Mouse (Mus musculus) myocyte (in vitro differentiated cells): ENCODE results near the gene Map2k3.

Experiments
- E2F4 ChIP-seq: IDR thresholded peaks from one replicate; pipeline ENCODE4 v1.6.1; 2011; ENCODE audit warnings: mild to moderate bottlenecking, control low read depth, moderate library complexity; ENCODE audit not compliant: insufficient read depth
- MAX ChIP-seq: IDR thresholded peaks from one replicate; pipeline ENCODE4 v1.6.1; 2011; ENCODE audit warnings: low read depth, mild to moderate bottlenecking, control low read depth
- MYOG ChIP-seq, 3 experiments: IDR thresholded peaks; one replicate each; pipeline ENCODE4 v1.6.1; 2011; ENCODE audit warnings: control low read depth in 2 of 3, low read depth in 2 of 3, mild to moderate bottlenecking in 2 of 3; ENCODE audit not compliant: insufficient read length in 2 of 3, control insufficient read depth in 1 of 3, insufficient read depth in 1 of 3
- POLR2A ChIP-seq: IDR thresholded peaks from one replicate; pipeline ENCODE4 v1.6.1; 2011; ENCODE audit warnings: low read depth, mild to moderate bottlenecking, control low read depth, moderate library complexity; ENCODE audit not compliant: insufficient read length
- POLR2AphosphoS2 ChIP-seq: IDR thresholded peaks from one replicate; pipeline ENCODE4 v1.6.1; 2011; ENCODE audit warnings: low read depth, control low read depth; ENCODE audit not compliant: insufficient read length
- REST ChIP-seq: IDR thresholded peaks from one replicate; pipeline ENCODE4 v1.6.1; 2011; ENCODE audit warnings: mild to moderate bottlenecking, control low read depth, moderate library complexity; ENCODE audit not compliant: insufficient read depth, insufficient read length

GRCm38 (mm10) chr11:60890286-60890685 is 41.5 kb upstream of the Map2k3 start:
- TF ChIP-seq POLR2A (no peak), MYOG (IDR thresholded peaks at IDR 0.05; ENCODE audit: control insufficient read depth in 1 of 3, insufficient read depth in 1 of 3, insufficient read length in 2 of 3, low read depth in 2 of 3) (no peak), MAX (no peak), E2F4 (no peak), POLR2AphosphoS2 (no peak), REST (no peak)
